Mouse (Mus musculus) heart, adult 2 months (tissue): ENCODE measurements at regions not wholly inside any gene's neighbourhood (a gene's known extent, or its start where the extent isn't known, plus 50 kb on each side); places are given as distances from the start of the nearest gene placed in this dataset.

Source experiments
- CTCF ChIP-seq: fragments of 200-600 bp; IDR thresholded peaks from 2 replicates; pipeline ENCODE4 v1.8.1; 2022; ENCODE audit warnings: antibody characterized with exemption, mild to moderate bottlenecking, moderate library complexity
- POLR2A ChIP-seq: fragments of 200-500 bp; IDR thresholded peaks from 2 replicates; pipeline ENCODE4 v1.6.1; 2011; ENCODE audit warnings: mild to moderate bottlenecking, low read depth, low read length, control low read depth; ENCODE audit not compliant: insufficient read depth

DNA sequence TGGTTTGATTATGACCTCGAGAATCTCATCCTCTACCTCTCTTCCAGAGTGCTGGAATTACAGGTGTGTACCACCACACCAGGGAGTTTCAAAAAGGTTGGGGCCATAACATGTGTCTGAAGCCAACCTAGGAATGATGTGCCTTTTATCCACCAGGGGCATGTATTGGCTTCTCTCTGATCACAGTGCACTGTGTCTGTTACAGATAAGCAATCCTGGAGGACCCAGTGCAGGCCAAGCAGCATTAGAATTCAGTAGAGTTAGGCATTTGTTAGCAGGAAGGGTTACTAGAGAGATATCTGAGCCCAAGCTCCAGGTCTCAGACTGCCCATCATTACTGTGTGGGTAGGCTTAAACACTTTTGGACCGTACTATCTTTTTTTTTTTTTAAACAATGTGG, 80.8 kb upstream of the Egfl6 start:
- TF ChIP-seq CTCF (no peak), POLR2A (no peak)
